Mouse (Mus musculus) thymus, postnatal 10 days (tissue): ENCODE results near the gene Hdc.
"Not testable (repeated sequence)": the region's sequence is repeated elsewhere in the genome, so short reads cannot be mapped to it uniquely, and the experiment has no call there.

Experiments used
- DNase-seq, 2 experiments: peaks; one replicate each; pipeline ENCODE4 v3.0.0; 2021; ENCODE audit warnings: low spot score in 2 of 2

The Hdc gene

DNA sequence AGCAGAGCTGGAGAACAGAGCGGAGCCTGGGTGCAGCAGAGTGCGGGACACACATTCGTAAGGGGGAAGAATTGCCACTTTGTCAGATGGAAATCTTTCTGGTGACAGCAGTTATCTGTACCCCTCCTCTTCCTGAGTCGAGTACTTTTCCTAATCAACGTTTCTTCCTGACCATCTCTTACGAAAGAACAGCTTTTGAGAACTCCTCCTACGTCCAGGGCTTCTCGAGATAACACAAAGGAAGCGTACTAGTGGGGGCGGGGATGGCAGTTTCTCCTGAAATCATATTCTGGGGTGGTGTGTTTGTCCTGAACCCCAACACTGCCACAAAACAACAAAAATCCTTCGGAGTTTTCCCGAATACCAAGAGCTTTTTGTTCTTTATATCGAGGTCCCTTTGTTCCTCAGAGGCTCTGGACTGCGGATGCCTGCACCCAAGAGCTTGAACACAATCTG, at the start of gene Hdc:
Hdc (minus strand) TSS at position 51 of the 456 bp plus-strand sequence.
- no peak for DNase-seq

DNA sequence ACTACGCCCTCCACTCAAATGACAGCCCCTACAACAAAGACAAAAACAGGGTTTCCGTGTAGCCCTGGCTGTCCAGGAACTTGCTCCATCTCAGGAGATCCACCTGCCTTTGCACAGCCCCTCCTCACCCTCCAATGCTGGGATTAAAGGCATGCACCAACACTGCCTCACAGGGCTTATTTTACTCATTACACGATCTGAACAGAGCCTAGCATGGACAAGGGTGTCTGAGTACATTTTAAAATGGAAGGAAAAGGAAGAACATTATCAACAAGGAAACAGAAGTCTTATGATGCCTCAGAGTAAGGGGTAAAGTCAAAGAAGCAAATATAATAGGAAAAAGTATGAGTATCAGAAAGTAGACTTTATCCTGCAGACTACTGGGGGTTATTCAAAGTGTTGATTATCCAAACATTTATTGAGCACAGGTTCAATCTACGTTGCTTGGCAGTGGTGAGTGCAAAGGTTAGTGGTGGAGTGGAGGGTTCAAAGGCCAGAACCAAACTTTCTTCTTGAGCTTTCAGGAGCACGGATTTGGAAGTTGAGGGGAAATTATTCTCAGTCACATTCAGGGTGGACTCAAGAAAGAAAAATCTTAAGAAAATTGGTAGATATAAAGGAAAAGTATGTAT, 49.6 kb upstream of the Hdc start:
- no peak for DNase-seq

DNA sequence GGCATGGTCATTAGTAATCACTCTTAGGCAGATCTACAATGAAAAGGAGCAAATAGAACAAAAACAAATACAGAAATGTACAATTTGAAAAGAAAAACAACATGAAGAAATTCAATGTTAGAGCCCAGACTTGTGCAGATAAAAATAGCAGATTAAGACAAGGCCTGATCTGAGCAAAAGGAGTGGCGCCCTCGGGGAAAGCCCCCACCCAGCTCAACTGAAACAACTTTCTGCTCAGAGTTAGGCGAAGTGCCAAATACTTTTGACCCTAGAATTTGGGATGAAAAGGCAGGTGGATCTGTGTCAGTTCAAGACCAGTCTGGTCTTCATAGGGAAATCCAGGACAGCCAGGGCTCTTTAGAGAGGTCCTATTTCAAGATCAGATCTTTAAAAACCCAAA, 46.9 kb upstream of the Hdc start:
- DNase-seq: no peak

DNA sequence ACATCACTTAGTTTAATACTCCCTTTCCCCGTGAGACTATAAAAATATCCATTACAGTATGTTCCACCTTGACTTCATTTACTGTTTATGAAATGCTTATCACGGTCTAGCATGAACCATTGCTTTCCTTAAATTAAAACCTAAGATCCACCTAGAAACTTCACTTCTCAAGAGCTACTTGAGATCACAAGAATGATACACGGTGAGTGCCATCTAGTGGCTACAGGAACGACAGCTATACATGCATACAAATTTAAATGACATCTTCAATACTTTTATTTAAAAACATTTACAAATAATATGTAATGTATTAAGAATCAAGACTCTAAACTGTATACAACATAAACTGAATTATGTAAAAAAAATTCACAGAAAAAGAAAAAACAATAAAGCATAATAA, 44.4 kb upstream of the Hdc start:
- peak in 1 of 2 experiments; percentile 35 for DNase-seq

DNA sequence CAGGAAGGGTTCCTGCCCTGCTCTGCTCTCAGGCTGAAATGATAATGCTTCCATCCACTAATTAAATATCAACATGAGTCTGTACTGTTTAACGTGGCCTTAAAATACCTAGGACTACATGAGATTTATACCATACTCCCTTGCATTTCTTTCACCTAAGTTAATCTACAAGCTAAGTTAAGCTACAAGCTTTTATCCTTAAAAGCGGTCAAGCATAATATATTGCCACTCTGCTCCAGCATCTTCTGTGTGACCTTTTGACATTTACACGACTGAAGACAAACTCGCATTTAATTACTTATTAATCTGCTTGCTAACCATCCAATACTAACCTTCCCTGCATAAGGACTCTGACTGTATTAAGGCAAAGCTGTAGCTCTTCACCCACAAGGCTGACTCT, 33.8 kb upstream of the Hdc start:
- no peak for DNase-seq

DNA sequence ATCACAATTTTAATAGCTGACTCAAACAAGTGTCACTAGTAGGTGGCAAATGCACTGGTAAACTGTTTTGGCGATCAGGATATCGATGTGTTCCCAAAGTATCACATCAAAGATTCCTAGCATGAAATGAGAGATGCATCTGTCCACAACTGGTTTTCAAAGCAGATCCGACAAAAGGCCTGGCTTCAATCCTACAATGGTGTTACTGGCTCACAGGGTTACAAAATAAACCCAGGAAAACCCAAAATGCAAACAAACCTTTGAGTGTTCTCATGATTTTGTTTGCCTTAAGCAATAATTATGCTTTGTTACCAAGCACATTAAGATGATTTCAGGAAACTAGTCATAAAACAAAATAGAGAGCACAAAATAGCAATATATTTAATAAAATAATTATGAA, 28.7 kb upstream of the Hdc start:
- DNase-seq: no peak

DNA sequence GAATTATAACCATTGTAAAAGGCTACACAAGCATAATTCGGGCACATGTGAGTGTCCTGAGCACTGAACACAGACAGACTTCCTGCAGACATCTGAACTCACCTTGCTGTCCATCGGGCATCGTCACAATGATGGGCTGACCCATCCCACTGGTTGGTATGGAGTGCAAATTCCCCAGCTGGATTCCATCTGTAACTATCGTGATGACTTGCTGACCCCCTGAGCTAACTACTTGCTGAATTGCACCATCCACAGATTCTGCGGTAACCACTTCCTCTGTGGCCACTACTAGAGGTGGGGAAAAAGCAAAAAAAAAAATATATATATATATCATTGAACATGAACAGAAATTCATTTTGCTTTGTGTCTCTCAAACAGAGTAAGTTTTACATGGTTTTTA, 27.4 kb upstream of the Hdc start:
- no peak for DNase-seq

DNA sequence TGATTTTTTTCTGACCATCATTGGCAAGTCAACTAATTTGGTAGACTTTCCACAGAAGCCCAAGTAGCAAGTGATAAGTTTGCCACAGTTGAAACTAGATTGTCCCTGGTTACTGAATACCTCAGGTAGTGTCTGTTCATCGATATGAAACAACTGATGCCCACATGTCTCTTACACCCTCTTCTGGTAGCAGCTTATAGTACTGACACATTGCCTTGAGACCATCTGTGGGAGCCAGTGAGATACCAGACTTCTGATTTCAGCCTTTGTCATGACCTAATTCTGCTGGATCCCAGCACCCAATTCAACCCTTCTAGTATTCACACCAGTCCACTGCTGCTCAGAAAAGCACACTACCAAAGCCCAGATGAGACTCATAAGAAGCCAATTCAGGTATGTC, 25.7 kb upstream of the Hdc start:
- no peak for DNase-seq

DNA sequence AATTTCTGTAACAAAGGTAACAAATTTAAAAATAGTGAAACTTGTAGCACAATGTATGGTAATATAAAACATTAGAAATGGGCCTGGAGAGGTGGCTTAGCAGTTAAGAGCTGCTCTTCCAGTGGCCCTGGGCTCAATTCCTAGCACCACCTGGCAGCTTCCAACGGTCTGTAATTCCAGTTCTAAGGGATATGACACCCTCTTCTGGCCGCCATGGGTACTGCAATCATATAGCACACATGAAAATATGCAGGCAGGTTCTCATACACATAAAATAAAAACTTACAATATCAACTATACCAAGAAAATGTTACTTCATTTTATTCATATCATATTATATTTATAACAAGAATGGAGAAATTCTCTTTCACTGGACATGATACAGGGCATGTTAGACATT, 21.2 kb upstream of the Hdc start:
- no peak for DNase-seq

DNA sequence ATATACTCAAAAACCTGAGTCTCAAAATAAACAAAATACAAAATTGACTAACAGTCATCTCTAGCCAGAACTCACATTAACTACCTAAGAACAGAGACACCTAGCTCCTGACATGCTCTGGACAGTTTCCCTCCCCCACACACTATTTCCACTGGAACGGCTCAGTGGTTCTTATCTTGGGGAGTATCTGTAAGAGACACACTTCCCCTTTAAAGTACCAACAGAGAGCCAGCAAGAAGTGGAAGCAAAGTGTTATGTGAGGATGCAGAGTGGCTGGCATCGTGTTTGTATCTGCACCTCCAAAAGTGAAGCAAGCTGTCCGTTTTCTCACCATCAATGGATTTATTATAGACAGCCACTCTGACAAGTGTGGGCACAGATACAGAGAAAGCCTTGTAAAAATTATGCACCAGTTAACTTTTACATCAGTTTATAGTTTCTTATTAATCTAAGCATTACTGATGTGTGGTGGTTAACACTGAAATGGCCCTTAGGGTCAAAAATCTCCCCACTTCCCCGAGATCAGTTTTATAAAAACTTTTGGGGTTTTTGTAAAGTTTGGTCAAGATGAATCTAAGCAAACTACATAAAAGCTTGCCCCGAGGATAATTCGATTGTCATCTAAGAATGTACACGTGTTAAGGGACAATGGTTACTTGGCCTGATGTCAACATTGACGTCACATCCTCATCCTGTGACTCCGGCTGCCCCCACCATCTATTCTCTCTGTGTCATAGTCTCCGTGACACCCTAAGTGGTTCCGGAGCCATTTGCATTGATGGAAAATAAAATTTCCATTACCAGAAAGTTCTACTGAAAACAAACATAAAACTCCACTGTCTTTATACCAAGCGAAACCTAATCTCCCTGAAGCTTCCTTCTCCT, 17.1 kb upstream of the Hdc start:
- DNase-seq: no peak

DNA sequence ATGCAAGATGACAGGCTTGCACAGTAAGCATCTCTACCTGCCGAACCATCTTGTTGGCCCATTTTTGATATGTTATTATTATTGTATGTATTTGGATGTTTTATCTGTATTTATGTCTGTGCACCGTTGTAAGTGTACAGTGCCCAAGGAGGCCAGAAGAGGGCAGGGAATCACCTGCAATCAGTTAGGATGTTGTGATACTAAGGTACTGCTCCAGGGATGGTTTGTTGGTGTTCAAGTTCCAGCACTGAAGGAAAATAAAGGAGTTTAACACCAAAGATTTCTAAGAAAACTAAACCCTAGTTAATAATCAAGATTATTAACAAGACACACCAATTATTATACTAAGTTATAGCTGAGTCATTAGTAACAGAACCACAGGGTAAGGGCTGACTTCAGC, 14.1 kb upstream of the Hdc start:
- DNase-seq: no peak

DNA sequence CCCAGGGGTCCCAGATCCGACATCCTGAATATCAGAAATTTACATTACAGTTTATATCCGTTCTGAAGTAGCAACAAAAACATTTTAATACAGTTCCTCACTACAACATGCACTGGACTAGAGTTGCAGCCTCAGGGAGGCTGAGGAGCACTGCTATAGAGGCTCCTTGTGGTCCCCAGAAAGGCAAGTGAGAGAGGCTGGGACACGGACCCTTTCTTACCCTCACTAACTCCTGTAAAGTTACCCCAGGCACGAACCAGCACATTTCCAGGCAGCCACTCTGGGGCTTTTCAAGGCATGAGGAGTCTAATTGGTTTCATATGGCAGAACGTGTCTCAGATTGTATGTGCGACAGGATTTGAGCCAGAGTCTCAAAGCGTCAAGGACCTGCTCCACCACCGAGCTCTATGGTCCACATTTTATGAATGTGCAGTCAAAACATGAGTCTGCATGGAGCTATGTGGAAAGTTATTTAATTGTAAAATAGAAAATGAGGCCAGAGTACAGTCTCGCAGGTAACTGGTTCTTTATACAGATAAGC, 9.4 kb upstream of the Hdc start:
- DNase-seq: no peak

DNA sequence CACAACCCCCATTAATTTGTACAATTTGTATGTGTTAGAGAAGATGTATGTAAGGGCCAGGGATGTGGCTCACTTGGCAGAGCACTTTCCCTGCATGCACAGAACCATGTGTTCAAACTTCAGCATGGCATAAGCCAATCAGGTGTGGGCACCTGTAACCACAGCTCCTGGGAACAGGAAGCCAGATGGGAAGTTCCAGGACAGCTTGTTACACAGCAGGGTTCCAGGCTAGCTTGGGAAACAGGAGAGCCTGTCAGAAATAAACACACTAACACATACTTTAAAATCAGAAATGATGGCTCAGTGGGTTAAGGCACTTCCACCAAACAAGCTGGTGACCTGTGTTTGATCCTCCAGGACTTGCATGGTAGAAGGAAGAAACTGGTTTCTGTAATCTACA, 4.0 kb upstream of the Hdc start:
- DNase-seq: no peak

DNA sequence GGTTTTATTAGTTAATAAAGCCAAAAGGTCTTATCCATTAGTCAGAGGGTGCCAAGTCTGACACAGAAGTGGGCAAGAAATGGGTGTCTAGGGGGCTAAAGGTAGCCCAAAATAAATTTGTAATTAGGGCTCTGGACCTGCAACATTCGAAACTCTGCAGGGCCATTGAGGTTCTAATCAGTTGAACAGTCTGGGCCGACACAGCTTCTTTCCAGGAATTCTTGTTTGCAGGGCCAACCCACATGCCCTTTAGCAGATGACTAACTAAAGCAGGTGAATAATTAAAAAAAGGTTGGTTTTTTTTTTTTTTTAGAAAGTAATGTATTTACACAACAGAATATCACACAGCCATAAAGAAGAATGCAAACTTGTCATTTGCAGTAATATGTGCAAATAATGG, 3.4 kb upstream of the Hdc start:
- no peak for DNase-seq

DNA sequence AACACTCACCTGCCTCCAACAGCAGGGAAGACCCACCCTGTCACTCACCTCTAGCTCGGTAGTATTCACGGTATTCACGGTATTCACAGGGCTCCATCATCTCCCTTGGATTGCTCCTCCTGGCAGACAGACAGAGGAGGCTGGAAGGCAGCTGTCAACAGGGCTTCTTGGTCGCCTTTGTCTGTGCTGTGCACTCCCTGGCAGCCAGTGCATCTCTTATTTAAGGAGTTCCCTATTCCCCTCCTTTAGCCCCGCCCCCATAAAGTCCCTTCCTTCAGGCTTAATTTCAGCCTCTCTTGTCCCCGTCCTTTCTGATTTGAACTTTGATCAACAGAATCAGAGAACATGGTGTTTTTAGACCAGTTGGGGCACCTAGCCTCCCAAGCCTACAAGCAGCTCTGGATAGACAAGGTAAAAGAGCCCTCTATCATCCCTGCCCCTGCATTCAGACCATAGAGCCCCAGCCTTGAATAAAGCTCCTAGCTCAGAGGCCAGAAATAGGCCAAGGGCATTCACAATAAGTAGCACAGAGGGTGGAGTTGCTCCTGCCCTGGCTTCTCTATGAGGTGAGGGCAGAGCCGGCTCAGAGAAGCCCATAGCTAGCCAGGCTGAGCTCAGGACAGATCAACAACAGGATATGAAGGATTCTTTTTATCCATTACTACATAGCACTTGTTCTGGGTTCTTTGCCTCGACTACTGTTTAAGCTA, 474 bp downstream of the Hdc start:
- DNase-seq: no peak

DNA sequence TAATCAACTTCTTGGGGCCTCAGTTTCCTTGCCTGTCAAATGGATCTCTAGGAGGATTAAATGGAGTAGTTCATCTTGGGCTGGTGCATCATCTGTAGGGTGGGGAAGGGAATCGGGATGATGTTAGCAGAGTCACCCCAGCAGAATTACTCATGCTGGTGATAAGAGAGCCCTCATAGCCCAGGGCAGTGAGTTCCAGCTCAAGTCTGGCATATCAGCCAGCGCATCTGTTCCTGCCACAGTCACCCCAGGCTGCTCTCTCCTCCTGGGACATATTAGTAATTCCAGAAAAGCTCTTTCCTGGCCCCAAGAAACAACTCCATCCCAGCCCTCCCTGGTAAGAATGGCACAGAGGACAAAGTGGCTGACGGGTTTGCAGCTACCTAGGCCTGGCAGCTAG, 3.7 kb downstream of the Hdc start:
- DNase-seq: no peak

DNA sequence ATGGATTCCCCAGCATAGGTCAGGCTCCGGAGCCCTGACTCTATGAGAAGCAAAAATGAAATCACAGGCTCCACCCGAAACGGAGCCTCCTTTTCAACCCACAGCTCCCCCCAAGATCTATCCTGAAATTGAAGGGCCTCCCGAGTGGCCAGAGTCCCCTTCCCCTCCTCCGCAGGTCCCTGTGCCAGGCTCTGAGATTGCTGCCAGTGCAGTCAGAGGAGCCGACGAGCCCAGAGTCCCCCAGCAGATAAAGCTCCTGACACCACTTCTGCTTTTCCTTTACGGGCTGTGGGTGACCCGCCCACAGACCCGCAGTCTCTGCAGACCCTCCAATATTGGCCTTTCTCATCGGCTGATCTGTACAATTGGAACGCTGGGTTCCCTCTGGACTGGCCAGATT, 9.5 kb downstream of the Hdc start:
- not testable (repeated sequence) for DNase-seq

DNA sequence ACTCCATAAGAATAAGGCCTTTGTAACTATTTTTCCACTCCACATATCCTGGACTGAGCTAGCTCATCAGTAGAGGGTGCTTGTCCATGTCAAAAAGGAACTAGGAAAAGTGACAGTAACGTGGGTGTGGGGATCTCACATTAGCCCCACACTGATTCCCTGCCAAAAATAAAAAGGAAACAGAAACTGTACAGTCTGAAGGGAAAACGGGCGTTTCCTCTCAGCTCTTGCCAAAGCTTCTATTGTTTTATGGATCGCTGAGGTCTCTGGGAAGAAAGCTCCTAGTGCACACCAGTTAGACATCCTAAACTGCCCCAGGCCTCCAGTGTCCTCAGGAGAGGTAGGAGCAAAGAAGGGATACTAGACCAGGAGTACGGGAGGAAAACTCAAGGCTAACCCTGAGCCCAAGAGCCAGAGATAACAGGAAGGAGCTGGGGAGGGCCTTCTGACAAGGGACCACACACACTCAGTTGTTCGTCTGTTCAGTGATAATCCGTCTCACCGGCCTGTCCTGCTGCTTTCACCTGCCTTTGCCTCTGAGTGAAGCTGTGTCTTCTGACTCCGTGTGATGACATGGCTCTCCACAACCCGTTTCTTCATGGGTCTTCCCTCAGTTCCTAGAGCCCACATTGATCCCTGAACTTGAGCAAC, 11.4 kb downstream of the Hdc start:
- DNase-seq: no peak

DNA sequence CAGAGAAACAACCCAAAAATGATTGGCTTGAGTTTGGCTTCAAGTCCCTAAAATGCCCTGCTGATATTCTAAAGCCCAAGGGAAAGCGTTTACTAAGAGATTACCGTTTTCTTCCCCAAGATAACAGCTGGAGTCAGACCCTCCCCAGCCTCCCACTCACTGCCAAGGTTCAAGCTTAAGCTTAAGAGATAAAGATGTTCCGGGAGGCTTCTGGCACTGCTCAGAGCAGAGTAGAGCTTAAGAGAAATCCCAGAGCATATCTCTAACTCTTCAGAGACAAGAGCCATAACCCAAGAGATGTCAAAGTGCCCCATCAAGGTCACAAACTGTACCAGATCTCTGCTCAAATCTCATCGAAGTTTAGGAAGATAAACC, 12.4 kb downstream of the Hdc start:
- no peak for DNase-seq

DNA sequence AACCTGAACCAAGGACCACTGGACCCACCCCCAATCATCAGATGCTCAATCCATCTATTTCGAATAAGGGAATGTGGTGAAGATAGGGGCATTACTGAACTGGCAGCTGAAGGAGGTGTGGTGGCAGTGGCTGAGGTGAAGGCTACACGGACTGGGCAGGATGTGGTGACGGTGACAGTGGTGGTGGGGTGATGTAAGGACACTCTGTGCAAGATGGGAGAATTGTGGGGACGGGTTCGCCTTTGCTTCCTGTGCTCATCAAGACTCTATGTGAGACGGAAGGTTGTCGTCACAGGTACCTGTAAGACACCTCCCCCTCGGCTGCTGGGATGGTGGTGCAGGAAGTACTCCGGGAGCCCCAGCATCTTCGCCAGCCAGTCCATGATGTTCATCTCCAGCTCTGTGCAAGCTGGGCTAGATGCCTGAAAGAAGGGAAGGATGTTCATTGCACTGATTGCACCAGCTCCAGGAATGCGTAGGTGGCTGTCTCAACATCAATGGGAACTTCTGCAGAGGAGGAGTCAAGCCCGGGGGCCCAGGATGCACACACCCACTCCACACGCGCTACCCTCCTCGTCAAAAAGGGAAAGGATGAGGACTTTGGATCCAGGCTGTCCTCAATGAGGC, 12.9 kb downstream of the Hdc start:
- DNase-seq: peak in 1 of 2 experiments; percentile 11

DNA sequence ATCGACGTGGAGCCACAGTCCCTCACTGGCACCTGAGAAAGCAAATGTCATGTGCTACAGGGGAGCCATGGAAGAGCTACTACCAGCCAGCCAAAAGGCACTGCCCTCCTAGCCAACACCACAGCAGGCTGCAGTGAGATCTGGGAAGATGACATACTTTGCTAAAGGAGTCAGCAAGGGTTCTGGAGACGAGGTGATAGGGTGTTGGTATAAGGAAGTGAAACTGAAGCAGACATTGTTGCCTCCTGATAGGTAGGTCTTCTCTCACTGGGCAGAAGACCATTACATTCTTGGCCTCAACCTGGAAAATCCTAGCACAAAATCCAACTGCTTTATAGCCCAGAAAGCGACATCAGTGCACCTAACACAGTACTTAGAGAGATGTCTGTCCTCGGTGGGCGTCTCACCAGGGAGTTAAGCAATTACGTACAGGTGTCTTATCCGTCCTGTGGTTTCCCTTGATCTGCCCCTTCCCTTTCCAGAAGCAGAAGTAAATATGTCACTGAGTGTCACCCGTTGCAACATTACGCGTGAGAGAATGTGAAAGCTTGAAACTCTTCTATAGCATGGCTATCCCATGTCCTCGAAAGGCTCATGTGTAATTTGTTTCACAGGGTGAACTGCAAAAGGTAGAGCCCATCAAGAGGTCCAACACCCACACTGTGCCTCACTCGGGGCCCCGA, 17.0 kb downstream of the Hdc start:
- no peak for DNase-seq
